Mouse (Mus musculus) c-Kit-positive CD71-negative TER-119-negative erythroid progenitor cells, embryonic 14.5 days (primary cell): ENCODE data around the gene Hoxd12.

Source experiments
- DNase-seq: peaks from one replicate; pipeline ENCODE4 v3.0.0-alpha.2; 2013; ENCODE audit warnings: low read depth

Hoxd12 gene

GRCm38 (mm10) chr2:74674881-74675665, at the start of gene Hoxd12:
Gene Hoxd12 (plus strand): TSS chr2:74675013.
- DNase-seq: no peak

DNA sequence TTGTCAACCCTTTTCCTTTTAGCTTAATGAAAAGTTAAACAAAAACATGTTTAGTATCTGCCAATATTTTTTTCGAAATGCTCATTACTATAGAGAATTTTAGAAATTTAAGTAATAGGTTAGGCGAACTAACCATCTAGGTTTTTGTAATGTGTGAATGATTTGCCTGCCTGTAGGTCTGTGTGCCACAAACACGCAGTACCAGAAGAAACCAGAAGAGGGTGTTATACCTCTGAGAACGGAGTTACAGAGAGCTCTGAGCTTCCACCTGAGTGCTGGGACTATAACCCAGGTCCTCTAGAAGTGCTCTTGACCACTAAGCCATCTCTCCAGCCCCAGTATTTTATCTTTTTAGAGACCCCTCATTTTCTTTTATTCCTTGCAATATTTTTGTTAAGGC, 39.4 kb upstream of the Hoxd12 start:
- DNase-seq: no peak

DNA sequence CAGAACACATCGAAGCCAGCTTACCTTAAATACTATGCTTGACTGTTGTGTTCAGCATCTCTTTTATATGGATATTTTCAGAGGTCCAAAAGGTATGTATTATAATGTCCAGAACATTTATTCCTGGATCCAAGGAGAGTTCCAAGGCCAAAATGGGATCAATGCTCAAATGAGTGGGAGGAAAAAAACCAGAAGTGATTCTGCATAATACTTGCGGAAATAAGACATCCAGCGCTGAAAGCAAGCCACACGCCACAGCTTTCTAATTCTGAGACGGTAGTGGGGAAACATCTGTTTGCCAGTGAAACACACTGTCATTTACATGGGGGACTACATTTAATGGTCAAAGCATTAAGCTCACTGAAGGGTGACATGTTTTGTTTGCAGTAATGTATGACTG, 32.4 kb upstream of the Hoxd12 start:
- DNase-seq: no peak

DNA sequence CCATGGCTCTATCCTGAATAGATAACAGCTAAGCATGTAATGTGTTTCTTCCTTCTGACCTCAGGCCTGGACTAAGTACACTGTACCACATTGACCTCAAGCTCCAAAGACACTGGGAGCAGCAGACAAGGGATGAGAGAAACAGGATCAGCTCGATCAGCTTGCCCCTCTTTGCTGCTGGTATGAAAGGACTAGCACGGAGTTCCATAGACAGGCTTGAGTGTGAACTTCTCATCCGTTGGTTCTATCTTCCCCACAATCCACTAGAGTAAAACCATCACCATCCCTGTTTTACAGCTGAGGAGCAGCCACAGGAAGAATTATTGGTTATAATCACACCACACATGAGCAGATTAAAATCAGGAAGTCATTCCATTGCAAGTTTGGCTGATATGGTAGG, 29.2 kb upstream of the Hoxd12 start:
- no peak for DNase-seq

DNA sequence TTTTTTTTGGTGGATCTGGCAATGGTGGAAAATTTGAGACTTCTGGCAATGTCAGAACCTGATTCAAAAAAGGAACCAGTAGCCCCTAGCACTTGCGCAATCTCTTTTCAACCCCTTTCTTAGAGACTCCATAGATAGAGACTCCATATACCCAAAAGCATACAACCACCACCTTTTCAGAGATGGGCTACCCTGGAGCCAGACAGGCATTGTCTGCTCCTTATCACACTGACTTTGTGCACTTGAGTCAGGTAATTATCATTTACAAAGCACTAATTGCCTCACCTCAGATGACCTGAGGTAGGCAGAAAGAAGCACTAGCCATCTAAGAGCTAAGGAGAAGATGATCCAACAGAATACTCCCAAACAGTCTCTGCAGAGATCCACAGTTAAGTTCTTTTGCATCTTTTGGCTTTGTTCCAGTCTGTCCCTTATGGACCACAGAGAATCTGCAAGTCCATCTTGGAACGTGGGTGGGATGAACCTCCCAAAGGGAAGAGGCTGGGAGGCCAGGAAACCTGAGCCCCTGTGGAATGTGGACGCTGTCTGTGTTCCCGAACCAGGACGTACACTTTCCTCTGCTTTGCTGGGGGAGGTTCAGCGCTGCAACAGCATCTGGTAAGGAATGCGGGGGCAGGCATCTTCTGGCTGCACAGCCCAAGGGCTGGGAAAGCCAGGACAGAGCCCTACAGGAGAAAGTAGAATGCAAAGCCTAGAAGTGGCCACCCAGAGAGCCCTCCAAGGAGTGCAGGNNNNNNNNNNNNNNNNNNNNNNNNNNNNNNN, 27.5 kb upstream of the Hoxd12 start:
- DNase-seq: no peak

DNA sequence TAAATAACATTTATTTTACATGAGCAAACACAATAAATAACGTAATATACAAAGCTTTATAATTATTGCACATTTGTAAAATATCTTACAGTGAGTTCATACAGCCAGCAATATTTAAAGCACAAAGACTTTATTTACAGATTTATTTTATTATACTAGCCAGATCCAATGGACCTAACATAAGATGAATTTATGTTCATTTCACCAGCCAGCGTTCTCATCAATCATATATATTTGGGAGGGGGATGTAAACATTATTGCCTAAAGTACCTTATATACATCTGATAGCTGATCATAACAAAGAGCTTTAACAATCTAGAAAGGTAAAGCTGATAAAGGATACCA, 21.8 kb upstream of the Hoxd12 start:
- DNase-seq: no peak

DNA sequence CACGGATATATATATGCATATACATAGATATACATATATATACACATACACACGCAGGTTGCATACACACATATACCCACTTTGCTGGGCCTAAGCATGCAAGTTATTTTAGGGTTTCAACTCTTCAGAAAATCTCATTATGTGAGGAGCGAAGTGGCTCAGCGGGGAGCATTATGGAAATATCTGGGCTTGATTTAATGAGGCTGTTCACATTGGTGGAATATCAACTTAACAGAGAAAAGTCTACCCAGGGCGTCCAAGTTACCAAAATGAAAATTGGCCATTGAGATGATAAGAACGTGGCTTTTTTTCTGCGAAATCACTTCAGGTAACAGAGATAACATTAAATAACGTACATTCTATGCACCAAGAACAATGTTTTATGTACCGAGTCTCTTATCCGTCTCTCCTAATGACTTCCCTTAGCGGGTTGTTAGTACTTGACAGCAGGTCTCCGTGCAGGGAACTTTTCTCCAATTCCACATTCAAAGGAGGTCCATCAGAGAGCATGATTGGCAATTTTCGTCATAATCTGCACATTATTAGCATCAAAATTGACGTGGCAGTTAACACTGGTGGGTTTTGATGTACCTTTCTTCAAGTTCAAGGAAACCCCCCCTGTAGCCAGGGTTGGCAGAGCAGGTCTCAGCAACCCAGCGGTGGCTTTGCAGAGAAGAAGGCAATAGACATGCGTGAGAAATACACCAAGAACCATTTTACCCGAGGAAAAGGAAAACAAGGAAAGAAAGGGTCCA, 20.9 kb upstream of the Hoxd12 start:
- no peak for DNase-seq

DNA sequence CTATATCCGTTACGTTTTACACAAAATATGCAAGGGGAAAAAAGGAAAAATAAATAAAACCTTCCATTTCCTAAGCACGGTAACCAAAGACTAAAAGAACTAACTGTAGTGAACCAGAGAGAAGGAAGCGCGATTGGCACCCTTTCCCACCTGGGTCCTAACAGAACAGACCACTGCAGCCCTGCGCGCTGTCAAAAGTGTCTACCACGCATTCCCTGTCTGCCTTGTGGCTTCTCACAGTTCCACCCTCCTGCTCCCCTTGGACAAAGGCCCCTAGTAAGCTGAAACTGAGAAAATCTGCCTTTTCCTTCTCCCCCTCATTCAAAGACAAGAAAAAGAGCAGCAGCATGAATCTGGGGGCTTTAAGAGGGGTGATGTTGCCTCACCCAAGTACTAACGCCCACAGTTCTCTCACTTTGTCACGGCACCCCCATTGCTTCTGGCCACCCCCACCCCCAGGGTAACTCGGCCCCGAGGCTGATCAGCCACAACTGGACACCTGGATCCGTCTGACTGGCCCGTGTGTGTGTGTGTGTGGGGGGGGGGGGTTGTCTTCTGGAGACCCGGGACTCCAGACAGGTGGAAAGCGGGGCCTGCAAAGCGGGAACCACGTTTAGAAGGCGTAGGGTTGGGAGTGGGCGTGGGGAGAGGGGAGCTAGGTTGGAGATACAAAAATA, 19.9 kb upstream of the Hoxd12 start:
- no peak for DNase-seq

DNA sequence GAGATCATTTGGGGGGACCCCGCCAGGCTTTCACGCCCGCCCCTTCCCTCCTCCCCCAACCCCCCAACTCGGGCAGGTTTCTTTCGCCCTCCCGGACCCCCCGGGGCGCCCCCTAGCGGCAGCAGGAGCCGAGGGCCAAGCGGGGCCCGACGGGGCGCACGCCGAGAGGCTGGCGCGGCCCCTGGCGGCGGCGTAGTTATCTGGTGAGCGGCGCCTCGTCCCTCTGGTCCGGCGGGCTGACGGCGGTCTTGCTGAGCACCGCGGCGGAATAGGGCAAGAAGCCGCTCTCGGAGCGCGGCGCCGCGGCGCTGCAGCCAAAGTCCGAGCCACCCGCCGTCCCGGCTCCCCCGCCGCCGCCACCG, 19.4 kb upstream of the Hoxd12 start:
- no peak for DNase-seq

- no peak for DNase-seq
Observed at GRCm38 (mm10) chr2:74655821-74656631, 18.8 kb upstream of the Hoxd12 start.

DNA sequence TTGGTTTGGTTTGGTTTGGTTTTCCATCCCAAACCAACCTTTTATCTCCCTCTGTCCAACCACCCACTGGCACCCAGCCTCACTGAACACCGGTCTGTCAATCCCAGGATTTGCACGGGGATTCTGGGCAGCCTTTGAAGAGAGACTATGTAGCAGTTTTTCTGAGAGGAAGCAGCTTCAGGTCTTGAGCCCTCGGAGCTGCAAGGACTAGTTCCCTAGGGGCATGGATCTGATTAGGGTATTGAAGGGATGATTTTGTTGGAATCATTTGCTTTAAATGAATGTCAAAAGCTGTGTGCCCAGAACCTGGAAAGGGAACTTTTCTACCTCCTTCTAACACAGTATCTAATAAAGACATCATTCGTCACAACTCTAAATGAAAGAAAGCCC, 18.2 kb upstream of the Hoxd12 start:
- DNase-seq: no peak

- no peak for DNase-seq
Observed at GRCm38 (mm10) chr2:74657251-74658023, 17.4 kb upstream of the Hoxd12 start.

GRCm38 (mm10) chr2:74658024-74658666, 16.7 kb upstream of the Hoxd12 start:
- no peak for DNase-seq

DNA sequence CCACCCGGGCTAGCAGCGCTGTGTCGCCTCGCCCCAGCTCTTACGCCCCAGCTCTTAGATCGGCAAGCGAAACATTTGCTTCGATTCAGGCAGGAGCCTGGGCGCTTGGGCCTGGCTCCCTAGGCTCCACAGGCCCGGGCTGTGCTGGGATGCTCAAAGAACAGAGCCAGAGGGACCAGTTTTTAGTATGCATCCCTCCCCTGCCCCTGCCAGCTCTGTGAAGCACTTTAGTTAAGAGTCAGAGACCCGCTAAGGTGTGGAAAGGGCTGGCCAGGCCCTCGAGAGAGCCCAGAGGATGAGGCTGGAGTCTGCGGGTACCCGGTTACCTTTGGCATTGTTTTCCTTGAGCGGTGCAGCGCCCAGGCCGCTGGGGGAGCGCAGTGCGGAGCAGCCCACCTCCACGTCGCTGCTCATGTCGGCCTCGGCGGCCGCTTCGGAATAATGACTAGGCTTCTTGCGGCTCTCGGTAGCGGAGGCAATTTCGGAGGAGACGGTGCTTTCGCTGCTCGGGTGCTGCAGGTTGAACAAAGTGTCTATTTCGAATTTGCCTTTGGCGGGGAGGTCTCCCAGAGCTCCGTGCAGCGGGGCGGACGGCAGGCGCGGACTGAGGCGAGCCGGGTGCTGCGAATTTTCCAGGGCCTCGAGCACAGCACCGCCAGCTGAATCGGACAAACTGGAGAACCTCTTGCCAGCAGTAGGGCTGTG, 16.0 kb upstream of the Hoxd12 start:
- DNase-seq: no peak

GRCm38 (mm10) chr2:74659507-74660005, 15.3 kb upstream of the Hoxd12 start, which contains the start of gene Evx2:
Gene Evx2 (minus strand): TSS chr2:74659557.
- no peak for DNase-seq

GRCm38 (mm10) chr2:74660421-74661375, 14.1 kb upstream of the Hoxd12 start:
- DNase-seq: no peak

DNA sequence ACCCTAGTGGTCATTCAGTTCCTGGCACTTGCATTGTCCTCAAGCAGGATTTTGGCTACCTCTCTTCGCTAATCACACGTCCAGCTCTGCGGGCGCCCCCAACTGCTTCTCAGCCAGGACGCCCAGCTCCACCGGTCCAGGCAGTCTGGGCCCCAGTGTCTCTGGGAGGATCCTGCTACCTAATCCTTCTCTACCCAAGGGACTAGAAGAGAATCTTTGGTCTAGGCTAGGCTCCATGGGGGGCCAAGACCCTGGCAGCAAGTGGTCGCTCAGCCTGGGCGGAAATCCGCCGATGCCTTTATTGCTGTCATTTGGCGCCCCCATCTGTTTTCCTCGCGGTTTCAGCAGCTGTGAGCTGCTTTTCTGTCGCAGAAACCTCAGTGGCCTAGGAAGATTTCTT, 13.1 kb upstream of the Hoxd12 start:
- DNase-seq: no peak

DNA sequence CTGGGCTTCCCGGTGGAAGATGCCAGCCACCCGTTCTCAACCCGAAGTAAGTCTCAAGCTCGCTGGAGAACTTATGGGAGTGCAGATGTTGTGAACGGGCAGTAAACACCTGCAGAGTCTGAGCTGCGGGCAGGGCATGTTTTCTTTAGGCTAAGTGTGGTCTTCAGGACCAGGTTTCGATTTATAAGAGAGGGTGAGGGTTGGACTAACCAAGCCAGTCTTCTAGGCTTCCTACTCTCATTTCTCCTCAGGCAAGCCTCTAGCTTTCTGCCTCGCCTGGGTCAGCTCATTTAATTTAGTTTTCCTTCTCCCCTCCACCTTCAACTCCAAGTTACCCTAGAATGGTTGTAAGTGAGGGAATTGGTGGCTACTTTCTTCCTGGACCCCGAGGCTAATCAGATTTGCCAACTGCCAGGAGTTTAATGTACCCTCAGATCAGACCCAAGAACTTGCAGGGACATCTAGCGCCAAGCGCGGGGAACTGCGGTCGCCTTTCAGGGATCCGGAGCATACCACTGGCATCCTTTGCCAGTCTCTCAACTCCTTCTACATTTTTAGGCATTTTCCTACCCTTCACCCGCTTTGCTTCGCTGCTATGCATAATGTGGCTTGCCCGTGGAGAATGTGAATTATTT, 11.4 kb upstream of the Hoxd12 start:
- no peak for DNase-seq
